Mouse (Mus musculus) layer of hippocampus, postnatal 14 days (tissue): Measurements from ENCODE around the gene 1810030O07Rik. TPM values are rescaled to one million over a fixed set of nuclear protein-coding genes. Genes with fewer than 3 reads are reported as not detected.
"Not testable (repeated sequence)": the region's sequence is repeated elsewhere in the genome, so short reads cannot be mapped to it uniquely, and the experiment has no call there.

ENCODE experiments used
- DNase-seq, 2 experiments: peaks; one replicate each; pipeline ENCODE4 v3.0.0; 2021 to 2022; ENCODE audit warnings: low spot score in 2 of 2, mixed read lengths in 1 of 2
- long read RNA-seq, 2 experiments: library from polyadenylated mRNA; stranded (forward); transcript quantifications; one replicate each; pipeline ENCODE4 v2.0.0; 2021
- total RNA-seq, 2 experiments: library from RNA; stranded (reverse); gene quantifications; 2 replicates each; pipeline ENCODE4 v1.2.3; 2021

The 1810030O07Rik gene
- 10 to 100 TPM; 12.4 to 15.6 TPM for total RNA-seq
- long read RNA-seq, experiment 1, transcript 1810030O07Rik-201 (7 exons, 2,699 nt), result major isoform, 19 of 20 reads
- long read RNA-seq, experiment 1, partial matches to known transcripts, result 0 of 20 reads
- long read RNA-seq, experiment 1, other reads (novel, unspliced or antisense), result 1 of 20 reads
- long read RNA-seq, experiment 2, partial matches to known transcripts, result 1 of 21 reads
- long read RNA-seq, experiment 2, other reads (novel, unspliced or antisense), result 16 of 21 reads

GRCm38 (mm10) chrX:12673054-12673775, at the start of gene 1810030O07Rik:
TSS of gene 1810030O07Rik (minus strand) at chrX:12673668.
- DNase-seq, result peak; percentile 77 to 90

- DNase-seq, result no peak
Observed at GRCm38 (mm10) chrX:12716036-12716435, 42.6 kb upstream of the 1810030O07Rik start.

GRCm38 (mm10) chrX:12713796-12714195, 40.3 kb upstream of the 1810030O07Rik start:
- DNase-seq, result no peak

- DNase-seq, result no peak
Observed at GRCm38 (mm10) chrX:12686910-12687309, 13.4 kb upstream of the 1810030O07Rik start.

DNA sequence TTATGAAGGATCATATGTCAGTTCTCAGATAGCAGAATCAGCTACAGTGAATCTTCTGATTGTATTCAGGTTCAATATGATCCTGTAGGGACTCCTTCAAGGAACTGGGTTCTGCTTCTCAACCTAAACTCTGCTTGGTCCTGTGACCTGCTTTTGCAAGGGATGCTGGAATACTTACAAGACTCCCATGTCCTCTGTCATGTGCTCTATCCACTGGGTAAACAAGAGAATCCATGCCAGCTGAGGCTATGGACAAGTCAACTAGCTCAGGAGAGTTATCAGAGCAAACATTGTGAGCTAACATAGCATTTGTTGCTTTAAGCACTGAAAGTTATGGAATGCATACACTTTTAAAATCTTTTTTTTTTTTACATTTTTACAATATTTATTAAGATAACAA, 12.6 kb upstream of the 1810030O07Rik start:
- DNase-seq, result no peak

DNA sequence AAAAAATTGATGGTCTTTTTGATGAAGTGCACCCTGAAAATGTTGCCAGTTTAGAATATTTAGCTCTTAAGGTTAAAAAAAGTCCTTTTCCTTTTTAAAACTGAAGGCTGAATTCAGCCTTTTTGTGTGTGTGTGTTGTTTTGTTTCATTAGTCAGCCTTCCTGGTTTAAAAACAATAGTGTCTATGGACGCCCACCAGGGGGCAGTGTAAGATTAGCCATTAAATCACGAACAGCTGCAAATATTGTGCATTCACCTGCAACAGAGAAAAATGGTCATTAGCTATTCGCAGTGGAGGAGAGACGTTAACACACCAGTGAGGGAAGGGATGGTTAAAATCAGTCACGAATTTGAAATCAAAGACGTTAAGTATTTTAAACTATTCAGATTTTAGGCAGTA, 3.9 kb upstream of the 1810030O07Rik start:
- peak; percentile 26 to 55 for DNase-seq

- no peak for DNase-seq
Observed at GRCm38 (mm10) chrX:12653879-12654278, 19.6 kb downstream of the 1810030O07Rik start.

GRCm38 (mm10) chrX:12651906-12652305, 21.6 kb downstream of the 1810030O07Rik start:
- DNase-seq, result no peak

DNA sequence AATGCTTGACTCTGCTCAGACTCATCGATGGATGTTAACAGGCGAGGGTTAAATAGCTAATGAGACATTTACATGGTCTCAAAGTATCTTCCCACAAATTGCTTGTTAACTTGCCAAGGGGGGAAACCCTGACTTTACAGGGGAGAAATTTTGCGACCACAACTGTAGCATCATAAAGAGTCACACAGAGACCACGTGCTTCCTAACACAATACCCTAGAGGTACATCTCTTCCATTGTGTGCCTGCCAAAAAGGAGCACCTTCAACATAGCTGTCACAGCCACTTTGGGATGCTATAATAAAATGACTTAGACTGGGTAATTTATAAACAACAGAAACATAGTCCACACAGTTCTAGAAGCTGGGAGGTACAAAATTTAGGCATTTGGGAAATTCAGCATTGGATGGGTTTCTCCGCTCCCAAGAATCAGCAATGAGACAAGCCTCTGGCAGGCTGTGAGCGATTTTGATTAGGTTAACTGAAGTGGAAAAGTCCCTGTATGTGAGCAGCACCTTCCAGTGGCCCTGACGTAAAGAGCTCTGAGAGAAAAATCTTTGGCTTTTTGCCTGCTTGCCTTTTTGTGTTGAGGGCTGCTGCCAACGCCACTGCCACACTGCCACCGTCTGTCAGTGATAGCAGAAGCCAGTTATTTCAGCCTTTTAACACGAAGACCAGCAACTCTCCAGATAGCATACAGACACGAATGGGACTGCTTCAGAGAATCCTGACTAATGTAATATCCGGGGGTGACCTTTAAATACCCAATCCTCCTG, 27.8 kb downstream of the 1810030O07Rik start:
- DNase-seq, result peak; percentile 6 to 31

DNA sequence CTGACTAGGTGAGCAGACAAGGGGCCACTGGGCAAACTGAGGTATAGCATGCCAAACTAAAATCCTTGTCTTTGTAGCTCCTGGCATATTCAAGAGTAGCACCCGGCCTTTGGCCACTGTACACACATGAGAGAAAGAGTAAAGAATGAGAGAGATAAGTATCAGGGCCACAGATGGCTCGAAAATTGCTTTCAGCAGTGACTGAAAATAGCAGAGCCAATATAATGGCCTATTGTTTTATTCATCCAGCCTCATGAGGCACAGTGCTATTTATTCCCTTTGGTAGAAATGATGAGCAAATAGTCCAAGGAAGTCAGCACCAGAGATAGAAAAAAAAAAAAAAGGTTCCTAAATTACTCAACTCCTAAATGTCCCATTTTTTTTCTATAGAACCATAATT, 28.5 kb downstream of the 1810030O07Rik start:
- no peak for DNase-seq

- DNase-seq, result no peak
Observed at GRCm38 (mm10) chrX:12625131-12625530, 48.3 kb downstream of the 1810030O07Rik start.

- DNase-seq, result not testable (repeated sequence)
Observed at GRCm38 (mm10) chrX:12612360-12612759, 61.1 kb downstream of the 1810030O07Rik start.

- no peak for DNase-seq
Observed at GRCm38 (mm10) chrX:12611211-12611610, 62.3 kb downstream of the 1810030O07Rik start.

DNA sequence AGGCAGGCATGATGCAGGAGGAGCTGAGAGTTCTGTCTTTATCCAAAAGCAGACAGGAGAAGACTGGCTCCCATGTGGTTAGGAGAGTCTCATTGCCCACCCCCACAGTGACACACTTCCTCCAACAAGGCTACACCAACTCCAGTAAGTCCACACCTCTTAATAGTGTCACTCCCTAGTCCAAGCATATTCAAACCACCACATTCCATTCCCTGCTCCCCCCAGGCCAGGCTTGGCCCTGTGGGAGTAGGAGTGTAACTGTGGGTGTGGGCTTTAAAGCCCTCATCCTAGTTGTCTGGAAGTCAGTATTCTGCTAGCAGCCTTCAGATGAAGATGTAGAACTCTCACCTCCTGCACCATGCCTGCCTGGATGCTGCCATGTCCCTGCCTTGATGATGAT, 62.9 kb downstream of the 1810030O07Rik start:
- DNase-seq, result not testable (repeated sequence)

Other genes starting within 250 kb of the 1810030O07Rik start
- 100 to 1,000 TPM; 201 to 205 TPM for gene Atp6ap2, start 85.9 kb downstream of the 1810030O07Rik start, total RNA-seq
- gene Med14, start 88.4 kb upstream of the 1810030O07Rik start, total RNA-seq, result 10 to 100 TPM; 69.0 to 79.3 TPM